Mouse (Mus musculus): ENCODE measurements at regions not wholly inside any gene's neighbourhood (a gene's known extent, or its start where the extent isn't known, plus 50 kb on each side); places are given as distances from the start of the nearest gene placed in this dataset.

DNA sequence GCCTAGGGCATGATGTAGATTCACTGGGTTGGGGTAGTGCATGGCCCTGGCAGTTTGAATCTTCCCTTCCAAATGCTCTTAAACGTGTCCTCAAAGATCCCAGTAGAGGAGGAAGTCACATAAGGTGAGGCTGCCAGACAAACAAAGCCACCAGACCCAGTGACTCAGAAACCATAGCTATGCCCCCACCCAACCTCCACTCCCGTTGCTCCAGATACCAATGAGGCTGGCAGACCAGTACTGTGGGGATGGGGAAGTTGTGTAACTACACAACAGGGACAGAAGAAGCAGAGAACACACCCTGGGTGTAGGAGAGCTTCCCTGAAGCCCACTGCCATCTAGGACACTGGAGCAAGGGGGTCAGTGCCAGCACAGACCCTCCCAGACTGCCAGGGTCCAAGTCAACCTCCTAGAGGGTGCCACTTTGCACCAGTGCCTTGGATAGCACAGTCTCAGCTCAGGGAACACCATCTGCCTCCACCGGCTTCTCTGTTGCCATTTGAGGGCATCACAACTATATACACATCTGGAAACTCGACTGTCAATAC, 145.2 kb upstream of the Zmiz1 start:
- DNase-seq (ENCODE audit: extremely low spot score, low read depth, low spot score), result no peak

- DNase-seq (ENCODE audit: extremely low spot score, low read depth, low spot score), result no peak
Observed at GRCm38 (mm10) chr14:25316491-25316890, 142.5 kb upstream of the Zmiz1 start.

DNA sequence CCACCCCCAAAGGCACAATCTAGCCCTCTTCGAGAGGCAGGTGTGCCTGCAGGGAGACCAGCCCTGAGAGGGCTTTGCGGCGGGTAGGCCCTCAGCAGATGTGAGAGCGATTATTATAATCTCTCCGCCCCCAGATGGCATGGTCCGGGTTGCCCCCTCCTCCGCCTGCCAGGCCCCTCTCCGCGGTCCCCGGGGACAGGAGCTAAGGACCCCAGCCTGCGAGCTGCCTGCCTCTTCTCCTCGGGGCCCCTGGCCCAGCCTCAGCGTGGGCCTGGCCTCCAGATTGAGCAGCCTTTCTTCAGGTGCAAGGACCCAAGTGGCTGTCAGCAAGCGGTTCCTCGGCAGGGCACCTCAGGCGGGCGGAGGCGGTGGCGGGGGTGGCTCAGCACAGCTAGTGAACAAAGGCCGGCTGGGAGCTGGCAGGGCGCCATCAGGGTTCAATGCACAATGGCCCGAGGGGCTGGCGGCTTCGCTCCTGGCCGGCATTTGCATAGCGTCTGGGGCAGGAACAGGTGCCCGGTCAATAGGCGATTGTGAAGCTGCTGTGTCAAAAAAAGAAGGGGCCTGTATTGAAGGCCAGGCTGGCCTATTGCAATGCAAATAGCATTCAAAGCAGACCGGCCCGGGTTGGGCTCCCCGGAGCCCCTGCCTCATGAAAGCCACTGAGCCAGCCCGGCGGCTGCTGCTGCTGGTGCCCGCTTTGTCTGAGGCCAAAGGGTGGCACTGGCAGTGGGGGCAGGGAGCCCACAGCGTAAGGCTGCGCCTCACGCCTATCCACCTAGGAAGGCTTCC, 141.1 kb upstream of the Zmiz1 start:
- DNase-seq (ENCODE audit: extremely low spot score, low read depth, low spot score), result no peak

DNA sequence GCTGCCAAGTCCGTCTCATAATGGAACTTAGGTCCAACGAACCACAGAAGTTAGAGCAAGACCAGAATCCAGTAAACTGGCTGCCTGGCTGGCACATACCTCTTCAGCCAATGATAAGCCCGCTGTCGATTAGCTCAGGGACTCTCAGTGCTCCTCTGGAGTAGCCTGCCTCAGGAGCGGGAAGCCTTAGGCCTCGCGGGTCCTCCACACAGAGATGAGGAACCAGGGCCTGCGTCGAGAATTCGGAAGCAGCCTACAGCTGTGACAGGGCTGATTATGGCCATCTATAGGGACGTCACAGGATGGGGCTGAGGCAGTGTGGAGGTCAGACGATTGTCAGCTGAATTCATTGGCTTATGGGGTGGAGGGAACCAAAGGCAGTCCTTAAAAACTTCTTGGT, 140.1 kb upstream of the Zmiz1 start:
- no peak for DNase-seq (ENCODE audit: extremely low spot score, low read depth, low spot score)

DNA sequence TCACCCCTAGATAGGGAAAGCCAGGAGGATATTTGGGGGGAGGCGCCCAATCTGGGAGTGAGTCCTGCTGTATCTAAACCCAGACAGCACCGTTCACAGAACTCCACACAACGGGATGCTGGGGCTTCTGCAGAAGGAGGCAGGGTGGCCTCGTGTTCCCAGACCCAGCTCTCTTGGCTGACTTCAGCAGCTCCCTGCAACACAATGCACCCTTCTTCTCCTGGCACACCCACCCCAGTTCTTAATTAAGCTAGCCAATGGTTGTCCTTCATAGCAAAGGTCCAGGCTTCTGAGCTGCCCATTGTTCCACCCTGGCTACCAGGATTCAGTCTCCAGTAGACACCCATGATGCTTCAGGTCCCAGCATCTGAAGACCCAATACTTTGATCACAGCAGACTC, 138.8 kb upstream of the Zmiz1 start:
- DNase-seq (ENCODE audit: extremely low spot score, low read depth, low spot score), result no peak

- DNase-seq (ENCODE audit: extremely low spot score, low read depth, low spot score), result no peak
Observed at GRCm38 (mm10) chr14:25323542-25324484, 135.2 kb upstream of the Zmiz1 start.

GRCm38 (mm10) chr14:25325887-25326286, 133.1 kb upstream of the Zmiz1 start:
- no peak for DNase-seq (ENCODE audit: extremely low spot score, low read depth, low spot score)

DNA sequence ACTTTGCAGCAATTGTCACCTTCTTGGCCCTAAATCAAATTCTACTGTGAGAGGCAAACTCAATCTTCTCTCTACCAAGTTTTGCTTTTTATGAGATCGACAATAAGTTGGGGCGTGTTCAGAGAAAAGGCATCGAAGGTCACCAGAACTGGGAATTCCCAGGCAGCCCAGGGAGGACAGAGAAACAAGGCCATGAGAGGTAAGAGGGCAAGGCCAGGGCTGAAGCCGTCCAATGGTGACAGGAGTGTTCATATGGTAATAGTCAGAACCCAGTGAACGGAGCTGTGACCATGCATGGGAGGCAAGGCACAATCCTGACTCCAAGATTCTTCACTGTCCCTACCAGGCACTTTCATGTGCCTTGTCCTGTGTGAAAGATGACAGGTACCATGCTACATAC, 130.8 kb upstream of the Zmiz1 start:
- DNase-seq (ENCODE audit: extremely low spot score, low read depth, low spot score), result no peak

- no peak for DNase-seq (ENCODE audit: extremely low spot score, low read depth, low spot score)
Observed at GRCm38 (mm10) chr14:25334186-25334585, 124.8 kb upstream of the Zmiz1 start.

GRCm38 (mm10) chr14:25336875-25337274, 122.1 kb upstream of the Zmiz1 start:
- DNase-seq (ENCODE audit: extremely low spot score, low read depth, low spot score), result no peak

DNA sequence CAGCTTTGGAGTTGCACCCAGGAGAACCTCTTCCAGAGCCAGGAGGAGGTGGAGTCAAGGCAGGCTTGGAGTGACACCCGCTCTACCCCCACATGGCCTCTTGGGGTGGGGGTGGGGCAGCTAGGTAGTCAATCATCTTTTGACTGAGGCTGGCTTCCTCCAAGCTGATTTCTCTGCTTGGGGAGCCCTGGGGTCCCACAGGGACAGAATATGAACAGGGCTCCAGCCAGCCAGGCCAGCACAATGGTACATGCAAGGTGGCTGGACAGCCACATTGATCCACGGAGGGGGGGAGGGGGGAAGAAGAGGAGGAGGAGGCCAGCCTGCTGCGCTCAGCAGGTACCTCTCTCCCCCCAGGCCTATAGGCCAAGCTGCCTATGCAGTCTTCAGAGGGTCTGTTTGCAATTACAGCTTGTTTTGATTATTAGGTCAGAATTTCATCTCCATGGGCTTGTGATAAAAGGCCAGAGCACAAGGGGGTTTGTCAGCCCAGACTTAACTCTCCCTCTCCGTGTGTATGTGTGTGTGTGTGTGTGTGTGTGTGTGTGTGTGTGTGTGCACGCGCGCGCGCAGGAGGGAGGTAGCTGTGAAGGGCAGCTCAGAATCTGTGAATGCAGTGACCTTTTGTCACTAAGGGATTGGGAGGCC, 120.5 kb upstream of the Zmiz1 start:
- peak; percentile 41 for DNase-seq (ENCODE audit: extremely low spot score, low read depth, low spot score)

DNA sequence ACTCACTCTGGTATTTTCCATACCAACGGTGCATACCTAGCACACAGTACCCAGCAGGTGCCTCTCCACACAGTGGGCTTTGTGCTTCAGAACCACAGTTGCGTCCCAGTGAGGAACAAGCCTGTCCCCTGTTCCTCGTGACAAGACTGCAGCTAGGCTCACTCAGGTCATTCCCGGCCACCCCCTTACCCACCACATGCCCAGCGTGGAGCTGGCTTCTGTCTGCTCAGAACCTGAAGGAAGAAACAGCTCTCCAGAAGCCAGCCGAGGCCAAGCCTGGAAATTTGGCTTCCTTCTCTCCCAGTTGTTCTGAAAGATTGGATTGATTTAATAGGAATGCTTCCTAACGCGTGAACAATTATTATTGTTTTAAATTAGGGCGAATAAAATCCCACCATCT, 118.1 kb upstream of the Zmiz1 start:
- DNase-seq (ENCODE audit: extremely low spot score, low read depth, low spot score), result no peak

DNA sequence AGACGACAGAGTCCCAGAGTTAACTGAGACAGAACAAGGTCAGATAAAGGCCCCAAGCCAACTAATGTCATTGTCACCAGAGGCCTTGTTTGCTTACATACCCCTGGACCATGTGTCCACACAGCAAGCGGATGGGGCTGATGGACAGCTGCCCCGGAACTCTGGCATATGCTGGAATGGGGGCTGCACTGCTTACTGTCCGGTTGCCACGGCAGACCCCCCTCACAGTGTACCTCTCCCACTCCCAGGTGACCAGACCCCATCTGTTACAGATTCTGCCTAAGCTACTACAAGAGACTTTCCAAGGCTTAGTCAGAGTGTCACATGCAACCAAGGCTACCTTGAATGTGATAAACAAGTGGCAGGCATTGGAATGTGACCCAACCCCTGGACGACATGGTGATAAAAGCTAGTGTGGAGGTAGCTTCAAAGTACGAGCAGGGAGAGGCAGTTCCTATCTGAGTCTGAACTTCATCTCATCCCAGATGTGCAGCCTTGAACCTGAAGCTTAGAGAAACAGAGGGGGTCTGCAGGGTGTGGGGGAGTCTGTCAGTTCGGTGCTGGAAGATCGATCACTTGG, 117.0 kb upstream of the Zmiz1 start:
- no peak for DNase-seq (ENCODE audit: extremely low spot score, low read depth, low spot score)

GRCm38 (mm10) chr14:25342865-25343565, 116.0 kb upstream of the Zmiz1 start:
- DNase-seq (ENCODE audit: extremely low spot score, low read depth, low spot score), result no peak

GRCm38 (mm10) chr14:25345995-25346394, 113.0 kb upstream of the Zmiz1 start:
- DNase-seq (ENCODE audit: extremely low spot score, low read depth, low spot score), result no peak

- DNase-seq (ENCODE audit: extremely low spot score, low read depth, low spot score), result no peak
Observed at GRCm38 (mm10) chr14:25346813-25347610, 112.0 kb upstream of the Zmiz1 start.

DNA sequence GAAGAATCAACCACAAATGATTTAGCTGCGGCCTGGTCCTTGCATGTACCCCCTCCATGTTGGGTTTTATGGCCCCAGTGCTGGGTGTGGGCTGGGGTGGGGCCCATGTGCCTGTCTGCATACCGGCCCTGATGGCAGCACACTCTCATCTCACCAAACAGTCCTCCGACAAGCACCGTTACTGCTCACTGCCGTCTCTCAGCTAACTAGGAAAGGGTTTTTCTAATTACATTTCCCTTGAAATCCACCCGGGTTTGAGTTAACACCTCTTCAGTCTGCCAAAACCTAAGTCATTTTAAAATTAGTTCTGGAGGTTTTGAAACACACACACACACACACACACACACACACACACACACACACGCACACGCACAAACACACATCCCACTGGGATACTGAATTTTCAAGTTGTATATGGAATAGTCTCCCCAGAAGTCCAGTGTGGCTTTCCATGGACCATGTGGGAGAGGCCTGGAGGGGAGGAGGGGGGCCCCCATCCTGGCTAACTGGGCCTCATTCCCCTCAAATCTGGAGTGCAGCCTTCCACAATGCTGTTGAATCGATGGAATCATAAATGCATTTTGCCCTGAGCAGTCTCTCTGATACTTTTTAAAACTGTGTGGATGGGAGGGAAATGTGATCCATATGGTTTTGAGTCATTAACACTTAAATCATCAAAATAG, 108.6 kb upstream of the Zmiz1 start:
- no peak for DNase-seq (ENCODE audit: extremely low spot score, low read depth, low spot score)

DNA sequence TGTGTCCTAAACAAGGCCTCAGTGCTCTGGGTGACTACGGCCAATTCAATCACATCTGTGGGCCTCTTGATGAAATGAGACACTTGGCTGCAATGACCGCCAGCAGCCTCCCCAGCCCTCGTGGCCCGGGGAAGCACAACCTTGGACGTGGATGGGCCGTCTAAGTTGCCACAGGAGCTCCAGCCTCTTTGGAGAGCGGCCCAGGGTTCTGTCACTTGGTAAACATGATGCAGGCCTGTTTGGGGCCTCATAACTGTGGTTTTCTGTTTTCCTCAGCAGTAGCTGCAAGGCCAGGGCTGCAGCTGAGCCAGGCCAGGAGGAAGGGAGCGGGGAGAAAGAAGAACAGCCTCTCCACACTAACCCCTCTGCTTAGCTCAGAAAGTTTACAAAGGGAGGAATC, 105.2 kb upstream of the Zmiz1 start:
- DNase-seq (ENCODE audit: extremely low spot score, low read depth, low spot score), result no peak

GRCm38 (mm10) chr14:25354288-25354850, 104.6 kb upstream of the Zmiz1 start:
- no peak for DNase-seq (ENCODE audit: extremely low spot score, low read depth, low spot score)
